Mouse (Mus musculus) kidney, adult 2 months (tissue): Measurements from ENCODE around the gene Tob1. TPM values are rescaled to one million over a fixed set of nuclear protein-coding genes. Genes with fewer than 3 reads are reported as not detected.

ENCODE experiments used
- DNase-seq: peaks from one replicate; pipeline ENCODE4 v3.0.0; 2021
- H3K27ac ChIP-seq: fragments of 200-500 bp; 2 replicates; pipeline ENCODE4 v1.5.1; 2012; ENCODE audit warnings: low read depth, low read length, control low read depth, inconsistent platforms; ENCODE audit not compliant: insufficient read depth
- H3K27me3 ChIP-seq: fragments of 200-500 bp; replicated peaks from 2 replicates; pipeline ENCODE4 v1.6.1; 2012; ENCODE audit warnings: mild to moderate bottlenecking, moderate library complexity, low read length, inconsistent platforms; ENCODE audit not compliant: control insufficient read depth, insufficient read depth
- H3K36me3 ChIP-seq: fragments of 200-500 bp; 2 replicates; pipeline ENCODE4 v1.6.1; 2012; ENCODE audit warnings: mild to moderate bottlenecking, moderate library complexity, low read length, inconsistent platforms; ENCODE audit not compliant: control insufficient read depth, insufficient read depth
- H3K4me1 ChIP-seq: fragments of 200-500 bp; 2 replicates; pipeline ENCODE4 v1.6.1; 2011; ENCODE audit warnings: low read length; ENCODE audit not compliant: control insufficient read depth, insufficient read depth
- H3K4me3 ChIP-seq: fragments of 200-500 bp; 2 replicates; pipeline ENCODE4 v1.5.1; 2011; ENCODE audit warnings: mild to moderate bottlenecking, low read depth, low read length, control low read depth; ENCODE audit not compliant: insufficient read depth
- CTCF ChIP-seq: fragments of 200-500 bp; conservative IDR thresholded peaks from 2 replicates; pipeline ENCODE4 v1.5.1; 2011; ENCODE audit warnings: low read depth, mild to moderate bottlenecking, control low read depth, low read length, moderate library complexity, mixed read lengths; ENCODE audit not compliant: insufficient read depth, insufficient read length
- POLR2A ChIP-seq: fragments of 200-500 bp; IDR thresholded peaks from one replicate; pipeline ENCODE4 v1.6.1; 2011; ENCODE audit warnings: low read depth, low read length, control low read depth
- WGBS: fragments of 180-500 bp; shearing (Covaris S2); methylation state at CpG from one replicate; pipeline ENCODE4 v1.1.7; 2018; 5-methylcytosine and 5-hydroxymethylcytosine counted together
- polyA plus RNA-seq: library from polyadenylated mRNA; depleted of rRNA; stranded (reverse); fragments of >200 nt; gene quantifications from 2 replicates; pipeline ENCODE4 v1.2.3, GENCODE M21; 2012

The Tob1 gene
- polyA plus RNA-seq, 1 experiment: 45.0 TPM

GRCm38 (mm10) chr11:94182711-94183110, 28.5 kb upstream of the Tob1 start:
- Histone ChIP-seq H3K36me3 (no peaks in the 10 kb centered on the region), H3K4me3 (no peak overlapping the region), H3K4me1 (no peaks in the 10 kb centered on the region), H3K27ac (no peak overlapping the region), H3K27me3 (no peaks in the 10 kb centered on the region)
- 90% methylated on average over 4 of the region's 4 CpGs for WGBS
- TF ChIP-seq CTCF (no peak), POLR2A (no peak)
- no peak for DNase-seq

- Histone ChIP-seq H3K27me3 (no peaks in the 10 kb centered on the region), H3K4me3 (no peak overlapping the region), H3K36me3 (no peaks in the 10 kb centered on the region), H3K4me1 (no peaks in the 10 kb centered on the region), H3K27ac (no peak overlapping the region)
- no peak for DNase-seq
- TF ChIP-seq POLR2A (no peak), CTCF (no peak)
- WGBS: 91% methylated on average over 5 of the region's 5 CpGs
These were observed 28.1 kb upstream of the Tob1 start for GRCm38 (mm10) chr11:94183120-94183519.

GRCm38 (mm10) chr11:94183671-94184070, 27.6 kb upstream of the Tob1 start:
- WGBS: 73% methylated on average over 2 of the region's 2 CpGs
- no peak for DNase-seq
- Histone ChIP-seq H3K27me3 (no peaks in the 10 kb centered on the region), H3K27ac (no peak overlapping the region), H3K4me3 (no peak overlapping the region), H3K4me1 (no peaks in the 10 kb centered on the region), H3K36me3 (no peaks in the 10 kb centered on the region)
- TF ChIP-seq CTCF (no peak), POLR2A (no peak)

GRCm38 (mm10) chr11:94189579-94189978, 21.7 kb upstream of the Tob1 start:
- H3K36me3 ChIP-seq: no peaks in the 10 kb centered on the region
- TF ChIP-seq POLR2A (no peak), CTCF (no peak)
- no peaks in the 10 kb centered on the region for H3K27me3 ChIP-seq
- DNase-seq: no peak
- WGBS: 67% methylated on average over 10 of the region's 10 CpGs
- H3K27ac ChIP-seq: no peak overlapping the region
- no peaks in the 10 kb centered on the region for H3K4me1 ChIP-seq
- H3K4me3 ChIP-seq: no peak overlapping the region

GRCm38 (mm10) chr11:94190665-94191064, 20.6 kb upstream of the Tob1 start:
- Histone ChIP-seq H3K27me3 (no peaks in the 10 kb centered on the region), H3K4me3 (no peak overlapping the region), H3K4me1 (no peaks in the 10 kb centered on the region), H3K27ac (no peak overlapping the region), H3K36me3 (no peaks in the 10 kb centered on the region)
- WGBS: 92% methylated on average over 5 of the region's 5 CpGs
- DNase-seq: no peak
- TF ChIP-seq POLR2A (no peak), CTCF (no peak)

GRCm38 (mm10) chr11:94193109-94193508, 18.1 kb upstream of the Tob1 start:
- H3K27ac ChIP-seq: no peak overlapping the region

GRCm38 (mm10) chr11:94196311-94196710, 14.9 kb upstream of the Tob1 start:
- Histone ChIP-seq H3K36me3 (no peaks in the 10 kb centered on the region), H3K4me3 (no peak overlapping the region), H3K27ac (no peak overlapping the region), H3K27me3 (no peaks in the 10 kb centered on the region), H3K4me1 (peaks cover 7% of the 10 kb centered on the region; the same call in 1 of the 2 replicates)
- WGBS: 47% methylated on average over 3 of the region's 3 CpGs
- peak; percentile 75 for DNase-seq
- TF ChIP-seq CTCF: no peak

More at GRCm38 (mm10) chr11:94193109-94193508, 18.1 kb upstream of the Tob1 start:
- WGBS: 41% methylated on average over 2 of the region's 2 CpGs
- Histone ChIP-seq H3K36me3 (no peaks in the 10 kb centered on the region), H3K27me3 (no peaks in the 10 kb centered on the region), H3K4me1 (peaks cover 7% of the 10 kb centered on the region; the same call in 1 of the 2 replicates), H3K4me3 (no peak overlapping the region)
- peak; percentile 51 for DNase-seq
- TF ChIP-seq CTCF: no peak
- TF ChIP-seq POLR2A: no peak

- Histone ChIP-seq H3K27me3 (no peaks in the 10 kb centered on the region), H3K36me3 (no peaks in the 10 kb centered on the region), H3K27ac (no peak overlapping the region), H3K4me1 (peaks cover 7% of the 10 kb centered on the region; the same call in 1 of the 2 replicates), H3K4me3 (no peak overlapping the region)
- 85% methylated on average over 7 of the region's 7 CpGs for WGBS
- TF ChIP-seq POLR2A (no peak), CTCF (no peak)
- DNase-seq: no peak
These were observed 12.7 kb upstream of the Tob1 start for GRCm38 (mm10) chr11:94198405-94199146.
